Mouse (Mus musculus) C2C12 (cell line): ENCODE measurements at regions not wholly inside any gene's neighbourhood (a gene's known extent, or its start where the extent isn't known, plus 50 kb on each side); places are given as distances from the start of the nearest gene placed in this dataset.

Experiments
- CEBPB ChIP-seq: IDR thresholded peaks from one replicate; pipeline ENCODE4 v1.6.1; 2011; ENCODE audit warnings: low read depth, mild to moderate bottlenecking, control low read depth, moderate library complexity
- CTCF ChIP-seq: IDR thresholded peaks from one replicate; pipeline ENCODE4 v1.5.1; 2011; ENCODE audit not compliant: control insufficient read depth, insufficient read depth, insufficient read length
- USF1 ChIP-seq: IDR thresholded peaks from one replicate; pipeline ENCODE4 v1.6.1; 2011; ENCODE audit warnings: low read depth, mild to moderate bottlenecking, control low read depth, moderate library complexity

GRCm38 (mm10) chr12:99079873-99080272, 159.5 kb downstream of the Ttc8 start:
- TF ChIP-seq CTCF = no peak
- no peak for TF ChIP-seq CEBPB
- no peak for TF ChIP-seq USF1
